Mouse (Mus musculus): ENCODE measurements around the gene Olfr15. TPM values are rescaled to one million over a fixed set of nuclear protein-coding genes. Genes with fewer than 3 reads are reported as not detected.
A peak's percentile ranks its signal among the peaks of the same experiment; 100 is the strongest.

Gene Olfr15
- total and polyA plus RNA-seq, 2 experiments from 2014 or later, result not detected

DNA sequence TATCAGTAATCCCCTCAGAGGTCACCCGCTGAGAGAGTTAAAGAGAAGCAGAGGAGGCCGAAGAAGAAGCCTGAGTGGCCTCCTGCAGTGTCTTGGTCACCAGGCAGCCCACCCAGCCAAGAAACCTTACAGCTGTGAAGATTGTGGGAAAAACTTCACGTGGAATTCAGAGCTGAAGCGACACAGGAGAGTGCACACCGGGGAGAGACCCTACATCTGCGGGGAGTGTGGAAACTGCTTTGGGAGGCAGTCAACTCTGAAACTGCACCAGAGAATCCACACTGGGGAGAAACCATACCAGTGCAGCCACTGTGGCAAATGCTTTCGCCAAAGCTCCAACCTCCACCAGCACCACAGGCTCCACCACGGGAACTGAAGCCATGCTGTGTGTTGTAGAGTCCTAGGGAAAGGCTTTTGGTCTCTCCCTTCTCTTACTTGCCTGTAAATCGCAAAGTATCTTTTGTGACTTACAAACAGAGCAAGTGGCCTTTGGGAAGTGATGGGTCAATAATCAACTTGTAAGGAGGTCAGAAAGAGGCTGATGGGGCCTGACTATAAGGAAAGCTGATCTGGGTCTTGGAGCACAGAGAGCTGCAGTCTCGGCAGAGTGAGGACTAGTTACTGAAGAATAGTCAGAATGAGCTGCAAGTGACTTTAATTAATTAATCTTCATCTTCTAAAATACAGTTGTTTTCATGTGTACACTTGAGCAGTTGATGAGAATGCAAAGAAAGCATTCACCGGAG lies 23.9 kb downstream of the Olfr15 start:
- TF ChIP-seq CTCF (IDR thresholded peaks at IDR 0.05), result no peak
- H3K4me1 ChIP-seq (ENCODE audit: insufficient read depth, low read length), result no peaks in the 10 kb centered on the region
- no peaks in the 10 kb centered on the region for H3K9me3 ChIP-seq (ENCODE audit: low read length)
- 40% methylated on average over 11 of the region's 11 CpGs for WGBS
- no peak overlapping the region for H3K4me2 ChIP-seq (ENCODE audit: low read depth, low read length, poor library complexity, severe bottlenecking)
- no peak for DNase-seq (ENCODE audit: low spot score)
- H3K27ac ChIP-seq (ENCODE audit: low read depth, low read length), result no peak overlapping the region
- no peak for ATAC-seq (ENCODE audit: low FRiP score)
- H3K27me3 ChIP-seq (ENCODE audit: insufficient read depth, low read length), result no peaks in the 10 kb centered on the region
- H3K36me3 ChIP-seq (ENCODE audit: insufficient read depth, low read length), result peaks cover 7% of the 10 kb centered on the region
- H3K9ac ChIP-seq (replicated peaks; ENCODE audit: low read length, poor library complexity, severe bottlenecking), result no peak overlapping the region
- H3K4me3 ChIP-seq (ENCODE audit: low read depth, low read length), result no peak overlapping the region

DNA sequence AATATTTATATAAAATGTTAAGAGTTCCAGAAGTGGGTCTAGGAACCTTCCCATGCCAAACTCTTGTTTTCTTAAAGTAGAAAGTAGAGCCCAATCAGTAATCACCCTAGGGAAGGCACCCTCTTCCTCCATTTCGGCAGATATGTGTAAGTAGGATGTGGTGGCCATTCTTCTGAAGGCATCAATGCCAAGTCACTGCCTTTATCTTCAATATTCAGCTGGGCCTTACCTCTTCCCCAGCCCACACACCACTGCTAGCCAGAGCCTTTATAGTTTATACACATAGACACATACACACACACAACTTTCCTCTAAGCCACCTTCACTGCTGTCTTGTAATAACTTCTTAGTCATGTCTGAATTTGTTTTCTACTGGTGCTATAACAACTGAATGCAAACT lies 25.1 kb downstream of the Olfr15 start:
- no peak for ATAC-seq (ENCODE audit: low FRiP score)
- no peak for DNase-seq (ENCODE audit: low spot score)
- WGBS, result 86% methylated on average over 1 of the region's 1 CpGs

GRCm38 (mm10) chr16:3859254-3859653 lies 28.6 kb downstream of the Olfr15 start:
- no peak overlapping the region for H3K4me3 ChIP-seq (ENCODE audit: low read depth, low read length)
- 93% methylated on average over 4 of the region's 4 CpGs for WGBS
- no peak for DNase-seq (ENCODE audit: low spot score)

More for the DNA sequence above, 25.1 kb downstream of the Olfr15 start:
- H3K27me3 ChIP-seq (ENCODE audit: insufficient read depth, low read length), result no peaks in the 10 kb centered on the region
- H3K4me3 ChIP-seq (ENCODE audit: low read depth, low read length), result no peak overlapping the region
- no peaks in the 10 kb centered on the region for H3K4me1 ChIP-seq (ENCODE audit: insufficient read depth, low read length)
- TF ChIP-seq CTCF (IDR thresholded peaks at IDR 0.05), result no peak
- no peak overlapping the region for H3K27ac ChIP-seq (ENCODE audit: low read depth, low read length)
- H3K9ac ChIP-seq (replicated peaks; ENCODE audit: low read length, poor library complexity, severe bottlenecking), result no peak overlapping the region
- no peak overlapping the region for H3K4me2 ChIP-seq (ENCODE audit: low read depth, low read length, poor library complexity, severe bottlenecking)
- H3K36me3 ChIP-seq (ENCODE audit: insufficient read depth, low read length), result peaks cover 10% of the 10 kb centered on the region
- H3K9me3 ChIP-seq (ENCODE audit: low read length), result no peaks in the 10 kb centered on the region

DNA sequence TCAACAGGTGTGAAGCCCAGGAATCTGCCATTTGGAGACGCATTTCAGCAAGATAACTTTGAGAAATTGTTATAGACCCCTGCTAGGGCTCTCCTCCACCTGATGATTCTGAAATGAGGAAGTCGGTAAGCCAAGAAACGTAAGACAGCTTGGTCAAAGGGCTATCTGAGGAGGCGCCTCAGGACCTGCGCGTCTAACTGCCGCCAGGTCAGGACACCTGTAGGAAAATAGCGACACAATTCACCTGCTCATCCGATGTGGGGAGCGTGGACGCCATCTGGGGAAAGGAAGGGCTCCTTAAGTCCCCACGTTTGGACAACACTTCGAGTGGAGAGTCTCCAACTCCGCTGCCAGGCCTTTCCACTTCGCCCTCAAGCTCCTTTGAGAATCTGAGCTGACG lies 41.1 kb downstream of the Olfr15 start:
- Histone ChIP-seq H3K4me2 (ENCODE audit: low read depth, low read length, poor library complexity, severe bottlenecking) (peak overlapping the region; percentile 90), H3K4me3 (ENCODE audit: low read depth, low read length) (peak overlapping the region; percentile 58), H3K27ac (ENCODE audit: low read depth, low read length) (0 out of 2 replicates have a peak overlapping the region, but pooled peaks have one; percentile 38), H3K9ac (replicated peaks; ENCODE audit: low read length, poor library complexity, severe bottlenecking) (peak overlapping the region; percentile 66), H3K9me3 (ENCODE audit: low read length) (no peaks in the 10 kb centered on the region), H3K4me1 (ENCODE audit: insufficient read depth, low read length) (peaks cover 4% of the 10 kb centered on the region; the same call in 1 of the 2 replicates), H3K27me3 (ENCODE audit: insufficient read depth, low read length) (no peaks in the 10 kb centered on the region), H3K36me3 (ENCODE audit: insufficient read depth, low read length) (peaks cover 8% of the 10 kb centered on the region; the same call in 1 of the 2 replicates)
- ATAC-seq (ENCODE audit: low FRiP score) (no peak; the same call in 1 of the 2 replicates), DNase-seq (ENCODE audit: low spot score) (no peak)
- WGBS, result under 1% methylated on average over 16 of the region's 16 CpGs
- TF ChIP-seq CTCF (IDR thresholded peaks at IDR 0.05), result no peak

More at GRCm38 (mm10) chr16:3859254-3859653, 28.6 kb downstream of the Olfr15 start:
- Histone ChIP-seq H3K9me3 (ENCODE audit: low read length) (no peaks in the 10 kb centered on the region), H3K4me1 (ENCODE audit: insufficient read depth, low read length) (no peaks in the 10 kb centered on the region), H3K36me3 (ENCODE audit: insufficient read depth, low read length) (peaks cover 21% of the 10 kb centered on the region), H3K27me3 (ENCODE audit: insufficient read depth, low read length) (no peaks in the 10 kb centered on the region), H3K27ac (ENCODE audit: low read depth, low read length) (no peak overlapping the region), H3K9ac (replicated peaks; ENCODE audit: low read length, poor library complexity, severe bottlenecking) (no peak overlapping the region), H3K4me2 (ENCODE audit: low read depth, low read length, poor library complexity, severe bottlenecking) (no peak overlapping the region)
- ATAC-seq (ENCODE audit: low FRiP score), result no peak
- no peak for TF ChIP-seq CTCF (IDR thresholded peaks at IDR 0.05)

GRCm38 (mm10) chr16:3872216-3873047 lies 41.8 kb downstream of the Olfr15 start, which contains the start of gene Naa60:
TSS of gene Naa60 (plus strand) at chr16:3872375.
- Histone ChIP-seq H3K36me3 (ENCODE audit: insufficient read depth, low read length) (peaks cover 4% of the 10 kb centered on the region; the same call in 1 of the 2 replicates), H3K27ac (ENCODE audit: low read depth, low read length) (peak within 1 kb of the TSS; percentile 73), H3K9ac (replicated peaks; ENCODE audit: low read length, poor library complexity, severe bottlenecking) (peak within 1 kb of the TSS; percentile 66), H3K27me3 (ENCODE audit: insufficient read depth, low read length) (no peaks in the 10 kb centered on the region), H3K4me3 (ENCODE audit: low read depth, low read length) (peak within 1 kb of the TSS; percentile 58), H3K9me3 (ENCODE audit: low read length) (no peaks in the 10 kb centered on the region), H3K4me1 (ENCODE audit: insufficient read depth, low read length) (peaks cover 4% of the 10 kb centered on the region; the same call in 1 of the 2 replicates), H3K4me2 (ENCODE audit: low read depth, low read length, poor library complexity, severe bottlenecking) (peak within 1 kb of the TSS; percentile 90)
- WGBS, result 4% methylated on average over 47 of the region's 47 CpGs
- peak; percentile 96 for DNase-seq (ENCODE audit: low spot score)
- peak; percentile 98 for ATAC-seq (ENCODE audit: low FRiP score)
- TF ChIP-seq CTCF (IDR thresholded peaks at IDR 0.05), result no peak

Data from midbrain, postnatal 0 days (tissue).